Mouse (Mus musculus): ENCODE results near the gene Tmprss5. TPM values are rescaled to one million over a fixed set of nuclear protein-coding genes. Genes with fewer than 3 reads are reported as not detected.

Gene Tmprss5
- polyA plus RNA-seq, 1 experiment from 2014 or later: 3.5 TPM

DNA sequence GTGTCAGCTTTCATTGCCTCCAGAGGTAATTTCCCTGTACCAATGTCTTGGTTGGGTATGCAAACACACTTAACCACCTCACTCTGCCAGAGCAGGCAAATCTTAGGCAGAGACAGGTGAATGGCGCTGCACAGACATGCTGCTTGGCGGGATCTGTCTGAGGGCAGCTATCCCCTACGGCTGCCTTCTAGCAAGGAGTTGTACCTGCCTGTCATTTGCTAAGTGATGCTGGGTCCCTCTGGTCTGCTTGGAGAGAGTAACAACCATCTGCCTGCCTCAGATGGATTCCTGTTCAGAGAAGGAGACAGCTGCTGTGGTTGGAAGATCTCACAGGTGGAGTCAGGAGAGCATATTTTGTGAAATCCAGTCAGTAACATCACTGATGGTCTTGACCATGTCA, 62.8 kb downstream of the Tmprss5 start:
- DNase-seq (ENCODE audit: low spot score) (no peak), ATAC-seq (ENCODE audit: low FRiP score, low TSS enrichment) (no peak)
- H3K27ac ChIP-seq (replicated peaks): no peak overlapping the region
- no peaks in the 10 kb centered on the region for H3K9me3 ChIP-seq (ENCODE audit: control insufficient read depth, low read length)
- H3K9ac ChIP-seq (ENCODE audit: low read length): no peak overlapping the region
- no peaks in the 10 kb centered on the region for H3K36me3 ChIP-seq (ENCODE audit: control insufficient read depth, insufficient read depth, low read length)
- 85% methylated on average over 3 of the region's 3 CpGs for WGBS
- no peak overlapping the region for H3K4me2 ChIP-seq (replicated peaks; ENCODE audit: low read depth)
- H3K4me1 ChIP-seq (replicated peaks; ENCODE audit: control insufficient read depth, insufficient read depth): no peaks in the 10 kb centered on the region
- TF ChIP-seq CTCF (IDR thresholded peaks at IDR 0.05; ENCODE audit: low read depth) (no peak), EP300 (optimal IDR thresholded peaks at IDR 0.05) (no peak)
- no peaks in the 10 kb centered on the region for H3K27me3 ChIP-seq (ENCODE audit: control insufficient read depth, insufficient read depth, low read length)
- no peak overlapping the region for H3K4me3 ChIP-seq (ENCODE audit: low read depth, low read length)

- no peaks in the 10 kb centered on the region for H3K27me3 ChIP-seq (ENCODE audit: control insufficient read depth, insufficient read depth, low read length)
- H3K9me3 ChIP-seq (ENCODE audit: control insufficient read depth, low read length): no peaks in the 10 kb centered on the region
- no peaks in the 10 kb centered on the region for H3K4me1 ChIP-seq (replicated peaks; ENCODE audit: control insufficient read depth, insufficient read depth)
- DNase-seq (ENCODE audit: low spot score) (no peak), ATAC-seq (ENCODE audit: low FRiP score, low TSS enrichment) (no peak)
- H3K4me3 ChIP-seq (ENCODE audit: low read depth, low read length): no peak overlapping the region
- no peak overlapping the region for H3K4me2 ChIP-seq (replicated peaks; ENCODE audit: low read depth)
- 74% methylated on average over 8 of the region's 8 CpGs for WGBS
- TF ChIP-seq EP300 (optimal IDR thresholded peaks at IDR 0.05) (no peak), CTCF (IDR thresholded peaks at IDR 0.05; ENCODE audit: low read depth) (no peak)
- H3K27ac ChIP-seq (replicated peaks): no peak overlapping the region
- H3K9ac ChIP-seq (ENCODE audit: low read length): no peak overlapping the region
- H3K36me3 ChIP-seq (ENCODE audit: control insufficient read depth, insufficient read depth, low read length): no peaks in the 10 kb centered on the region
Observed at GRCm38 (mm10) chr9:49145776-49146175, 64.7 kb downstream of the Tmprss5 start.

DNA sequence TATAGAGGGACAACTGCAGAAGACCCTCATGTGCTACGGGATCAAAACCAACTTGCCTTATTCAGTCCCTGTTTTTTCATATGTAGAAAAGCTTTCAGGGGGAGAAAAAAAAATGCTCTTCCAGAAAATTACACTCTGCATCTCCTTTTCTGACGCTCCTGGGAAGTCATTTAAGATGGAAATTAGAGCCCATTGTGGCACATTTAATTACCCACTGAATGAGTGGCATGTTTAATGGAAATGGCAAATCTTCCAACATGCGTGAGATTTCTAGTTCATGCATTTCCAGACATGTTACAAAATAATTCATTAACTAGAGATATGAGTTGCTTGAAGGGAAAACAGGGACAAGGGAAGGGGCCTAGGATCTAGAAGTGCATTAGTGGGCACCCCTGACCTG, 66.0 kb downstream of the Tmprss5 start:
- TF ChIP-seq CTCF (IDR thresholded peaks at IDR 0.05; ENCODE audit: low read depth) (no peak), EP300 (optimal IDR thresholded peaks at IDR 0.05) (no peak)
- H3K36me3 ChIP-seq (ENCODE audit: control insufficient read depth, insufficient read depth, low read length): no peaks in the 10 kb centered on the region
- H3K9ac ChIP-seq (ENCODE audit: low read length): no peak overlapping the region
- H3K9me3 ChIP-seq (ENCODE audit: control insufficient read depth, low read length): no peaks in the 10 kb centered on the region
- no peak overlapping the region for H3K4me3 ChIP-seq (ENCODE audit: low read depth, low read length)
- no peak for DNase-seq (ENCODE audit: low spot score)
- no peaks in the 10 kb centered on the region for H3K27me3 ChIP-seq (ENCODE audit: control insufficient read depth, insufficient read depth, low read length)
- H3K4me1 ChIP-seq (replicated peaks; ENCODE audit: control insufficient read depth, insufficient read depth): no peaks in the 10 kb centered on the region
- no peak overlapping the region for H3K4me2 ChIP-seq (replicated peaks; ENCODE audit: low read depth)
- ATAC-seq (ENCODE audit: low FRiP score, low TSS enrichment): no peak
- no peak overlapping the region for H3K27ac ChIP-seq (replicated peaks)
- 76% methylated on average over 3 of the region's 3 CpGs for WGBS

Other genes starting within 250 kb of the Tmprss5 start
- 1.2 and 1.7 TPM in 2 replicates for gene Zbtb16, start 245.0 kb upstream of the Tmprss5 start, polyA plus RNA-seq (2015; fragmentation: Nextera tagmentation; extraction: Ambion mirVana)
- gene Htr3a, start 170.2 kb upstream of the Tmprss5 start, polyA plus RNA-seq (2015; fragmentation: Nextera tagmentation; extraction: Ambion mirVana): 1.3 and 1.4 TPM in 2 replicates
- 0.19 and 0.21 TPM in 2 replicates for gene Htr3b, start 116.3 kb upstream of the Tmprss5 start, polyA plus RNA-seq (2015; fragmentation: Nextera tagmentation; extraction: Ambion mirVana)
- gene Usp28, start 95.9 kb upstream of the Tmprss5 start, polyA plus RNA-seq (2015; fragmentation: Nextera tagmentation; extraction: Ambion mirVana): 6.6 and 8.1 TPM in 2 replicates
- 14.1 and 15.1 TPM in 2 replicates for gene Zw10, start 25.6 kb upstream of the Tmprss5 start, polyA plus RNA-seq (2015; fragmentation: Nextera tagmentation; extraction: Ambion mirVana)
- gene Gm4894, start 169.3 kb downstream of the Tmprss5 start, polyA plus RNA-seq (2015; fragmentation: Nextera tagmentation; extraction: Ambion mirVana): not detected in 2 replicates